Mouse (Mus musculus): ENCODE data around the gene Pa2g4. TPM values are rescaled to one million over a fixed set of nuclear protein-coding genes. Genes with fewer than 3 reads are reported as not detected.

The Pa2g4 gene
- polyA plus RNA-seq, 1 experiment from 2014 or later = 129 TPM

DNA sequence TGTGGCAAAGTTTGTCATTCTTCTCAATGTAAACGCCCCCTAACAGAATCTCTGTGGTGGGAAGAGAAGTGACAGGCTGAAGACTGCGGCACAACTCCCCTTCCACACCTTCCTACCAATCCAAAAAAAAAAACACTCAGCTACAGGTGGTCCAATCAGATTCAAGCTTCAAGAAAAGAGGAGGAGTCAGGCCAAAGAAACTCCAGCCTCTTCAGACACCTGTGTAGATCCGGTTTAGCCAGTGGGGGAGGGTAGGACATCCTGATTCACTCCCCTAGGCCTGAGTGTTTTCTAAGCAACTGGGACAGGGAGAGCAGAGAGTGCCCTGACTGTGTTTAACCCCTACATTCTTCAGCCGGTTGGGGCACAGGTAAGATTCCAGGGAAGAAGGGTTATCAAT lies 18.6 kb upstream of the Pa2g4 start:
- Histone ChIP-seq H3K4me2 (replicated peaks) (no peak overlapping the region), H3K4me3 (replicated peaks; ENCODE audit: low read length) (no peak overlapping the region), H3K9ac (no peak overlapping the region), H3K27ac (no peak overlapping the region), H3K4me1 (replicated peaks; ENCODE audit: control insufficient read depth, insufficient read depth, low read length) (peaks cover 3% of the 10 kb centered on the region; the same call in 1 of the 2 replicates), H3K27me3 (ENCODE audit: control insufficient read depth, insufficient read depth, low read length) (peaks cover 42% of the 10 kb centered on the region), H3K36me3 (replicated peaks; ENCODE audit: control insufficient read depth, insufficient read depth) (no peaks in the 10 kb centered on the region), H3K9me3 (ENCODE audit: control insufficient read depth, low read length) (no peaks in the 10 kb centered on the region)
- WGBS = 9% methylated on average over 4 of the region's 4 CpGs
- ATAC-seq (ENCODE audit: low FRiP score) (no peak), DNase-seq (ENCODE audit: low spot score) (no peak)

- Histone ChIP-seq H3K27ac (no peak overlapping the region), H3K36me3 (replicated peaks; ENCODE audit: control insufficient read depth, insufficient read depth) (no peaks in the 10 kb centered on the region), H3K4me2 (replicated peaks) (no peak overlapping the region), H3K4me1 (replicated peaks; ENCODE audit: control insufficient read depth, insufficient read depth, low read length) (no peaks in the 10 kb centered on the region), H3K4me3 (replicated peaks; ENCODE audit: low read length) (no peak overlapping the region), H3K27me3 (ENCODE audit: control insufficient read depth, insufficient read depth, low read length) (peaks cover 35% of the 10 kb centered on the region), H3K9ac (no peak overlapping the region), H3K9me3 (ENCODE audit: control insufficient read depth, low read length) (no peaks in the 10 kb centered on the region)
- no peak for DNase-seq (ENCODE audit: low spot score)
- ATAC-seq (ENCODE audit: low FRiP score) = no peak
- 21% methylated on average over 7 of the region's 7 CpGs for WGBS
Observed at GRCm38 (mm10) chr10:128583644-128584043, 17.9 kb upstream of the Pa2g4 start.

DNA sequence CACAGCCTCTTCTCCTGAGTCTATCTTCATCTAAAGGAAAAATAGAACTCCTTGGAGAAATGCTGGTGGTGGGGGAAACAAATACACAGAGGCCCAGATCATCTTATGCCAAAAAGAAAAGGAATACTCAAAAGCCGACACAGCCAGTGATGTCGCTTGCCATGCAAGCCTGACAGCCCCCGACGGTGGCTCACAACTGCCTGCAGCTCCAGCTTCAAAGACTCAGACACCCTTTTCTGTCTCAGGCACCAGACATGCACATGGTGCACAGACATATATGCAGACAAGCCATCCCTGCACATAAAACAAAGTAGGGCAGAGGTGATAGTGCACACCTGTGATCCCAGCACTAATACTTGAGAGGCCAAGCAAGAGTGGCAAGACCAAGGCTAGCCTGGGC lies 13.9 kb upstream of the Pa2g4 start:
- H3K9me3 ChIP-seq (ENCODE audit: control insufficient read depth, low read length) = no peaks in the 10 kb centered on the region
- H3K9ac ChIP-seq = no peak overlapping the region

GRCm38 (mm10) chr10:128579298-128579697 lies 13.5 kb upstream of the Pa2g4 start:
- ATAC-seq (ENCODE audit: low FRiP score) (no peak), DNase-seq (ENCODE audit: low spot score) (no peak)
- H3K9me3 ChIP-seq (ENCODE audit: control insufficient read depth, low read length) = no peaks in the 10 kb centered on the region
- no peak overlapping the region for H3K4me2 ChIP-seq (replicated peaks)
- peaks cover 1% of the 10 kb centered on the region; the same call in 1 of the 2 replicates for H3K27me3 ChIP-seq (ENCODE audit: control insufficient read depth, insufficient read depth, low read length)
- no peaks in the 10 kb centered on the region for H3K36me3 ChIP-seq (replicated peaks; ENCODE audit: control insufficient read depth, insufficient read depth)
- no peak overlapping the region for H3K27ac ChIP-seq
- H3K9ac ChIP-seq = no peak overlapping the region
- no peak overlapping the region for H3K4me3 ChIP-seq (replicated peaks; ENCODE audit: low read length)
- WGBS = 95% methylated on average over 3 of the region's 3 CpGs
- H3K4me1 ChIP-seq (replicated peaks; ENCODE audit: control insufficient read depth, insufficient read depth, low read length) = no peaks in the 10 kb centered on the region

More for the DNA sequence above, 13.9 kb upstream of the Pa2g4 start:
- H3K27ac ChIP-seq = no peak overlapping the region
- WGBS = 88% methylated on average over 4 of the region's 4 CpGs
- no peaks in the 10 kb centered on the region for H3K4me1 ChIP-seq (replicated peaks; ENCODE audit: control insufficient read depth, insufficient read depth, low read length)
- DNase-seq (ENCODE audit: low spot score) (no peak), ATAC-seq (ENCODE audit: low FRiP score) (no peak)
- no peak overlapping the region for H3K4me2 ChIP-seq (replicated peaks)
- H3K27me3 ChIP-seq (ENCODE audit: control insufficient read depth, insufficient read depth, low read length) = peaks cover 4% of the 10 kb centered on the region
- no peaks in the 10 kb centered on the region for H3K36me3 ChIP-seq (replicated peaks; ENCODE audit: control insufficient read depth, insufficient read depth)
- no peak overlapping the region for H3K4me3 ChIP-seq (replicated peaks; ENCODE audit: low read length)

DNA sequence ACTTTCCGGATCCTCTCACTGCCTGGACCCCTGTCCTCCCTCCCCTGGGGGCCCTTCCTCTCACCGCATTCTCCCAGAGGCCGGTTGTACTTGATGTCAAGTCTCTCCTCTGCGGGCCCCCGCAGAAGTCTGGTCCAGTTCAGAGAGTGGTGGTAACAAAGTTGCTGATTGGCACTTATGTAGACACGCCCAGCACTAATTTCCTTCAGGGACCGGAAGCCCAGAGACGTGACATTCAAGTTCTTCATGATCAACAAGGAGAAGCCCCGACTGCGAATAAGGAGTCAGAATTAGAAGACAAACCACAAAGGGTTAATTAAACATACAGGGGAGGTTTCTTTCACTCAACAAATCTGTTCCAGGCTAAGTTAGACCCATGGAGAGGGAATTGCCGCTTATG lies 12.5 kb upstream of the Pa2g4 start:
- Histone ChIP-seq H3K4me3 (replicated peaks; ENCODE audit: low read length) (no peak overlapping the region), H3K9ac (no peak overlapping the region), H3K4me2 (replicated peaks) (no peak overlapping the region), H3K9me3 (ENCODE audit: control insufficient read depth, low read length) (no peaks in the 10 kb centered on the region), H3K27ac (no peak overlapping the region), H3K4me1 (replicated peaks; ENCODE audit: control insufficient read depth, insufficient read depth, low read length) (no peaks in the 10 kb centered on the region), H3K27me3 (ENCODE audit: control insufficient read depth, insufficient read depth, low read length) (no peaks in the 10 kb centered on the region), H3K36me3 (replicated peaks; ENCODE audit: control insufficient read depth, insufficient read depth) (no peaks in the 10 kb centered on the region)
- WGBS = 78% methylated on average over 11 of the region's 11 CpGs
- DNase-seq (ENCODE audit: low spot score) (no peak), ATAC-seq (ENCODE audit: low FRiP score) (no peak)

- H3K4me3 ChIP-seq (replicated peaks; ENCODE audit: low read length) = no peak overlapping the region
- no peaks in the 10 kb centered on the region for H3K36me3 ChIP-seq (replicated peaks; ENCODE audit: control insufficient read depth, insufficient read depth)
- no peak for ATAC-seq (ENCODE audit: low FRiP score)
- no peak overlapping the region for H3K9ac ChIP-seq
- no peaks in the 10 kb centered on the region for H3K4me1 ChIP-seq (replicated peaks; ENCODE audit: control insufficient read depth, insufficient read depth, low read length)
- H3K4me2 ChIP-seq (replicated peaks) = no peak overlapping the region
- 96% methylated on average over 2 of the region's 2 CpGs for WGBS
- H3K27ac ChIP-seq = no peak overlapping the region
- H3K9me3 ChIP-seq (ENCODE audit: control insufficient read depth, low read length) = no peaks in the 10 kb centered on the region
- DNase-seq (ENCODE audit: low spot score) = no peak
- H3K27me3 ChIP-seq (ENCODE audit: control insufficient read depth, insufficient read depth, low read length) = no peaks in the 10 kb centered on the region
Observed at GRCm38 (mm10) chr10:128575063-128575462, 9.3 kb upstream of the Pa2g4 start.

DNA sequence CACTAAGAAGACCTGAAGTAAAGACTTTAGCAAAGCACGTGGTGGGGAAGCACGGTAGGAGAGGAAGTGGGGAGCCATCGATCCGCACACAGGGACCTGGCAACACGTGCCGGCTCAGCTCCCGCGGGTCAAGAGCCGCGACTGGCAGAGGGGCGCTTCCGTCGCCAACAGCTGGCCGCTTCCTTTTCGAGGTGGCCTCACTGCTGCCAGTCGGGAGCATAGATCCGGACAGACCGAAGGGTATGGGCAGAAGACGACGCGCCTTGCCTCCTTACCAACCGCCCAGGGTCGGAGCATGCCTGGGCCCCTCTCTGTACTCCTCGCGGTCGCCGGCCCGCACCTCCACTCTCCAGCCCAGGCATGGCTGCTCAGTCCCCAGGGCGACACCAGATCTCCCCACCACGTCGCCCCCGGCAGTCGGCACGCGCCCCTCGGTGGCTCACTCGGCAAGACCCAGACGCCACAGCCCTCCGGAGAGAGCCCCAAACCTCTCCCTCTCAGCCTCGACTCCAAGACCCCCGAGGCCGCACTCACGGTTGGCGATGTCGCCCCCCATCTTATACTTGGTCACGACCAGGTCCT lies 490 bp downstream of the Pa2g4 start:
- Histone ChIP-seq H3K9me3 (ENCODE audit: control insufficient read depth, low read length) (no peaks in the 10 kb centered on the region), H3K4me1 (replicated peaks; ENCODE audit: control insufficient read depth, insufficient read depth, low read length) (peaks cover 13% of the 10 kb centered on the region), H3K27me3 (ENCODE audit: control insufficient read depth, insufficient read depth, low read length) (no peaks in the 10 kb centered on the region), H3K4me2 (replicated peaks) (peak overlapping the region; percentile 88), H3K4me3 (replicated peaks; ENCODE audit: low read length) (peak overlapping the region; percentile 75), H3K9ac (peak overlapping the region; percentile 81), H3K36me3 (replicated peaks; ENCODE audit: control insufficient read depth, insufficient read depth) (peaks cover 30% of the 10 kb centered on the region), H3K27ac (peak overlapping the region; percentile 83)
- ATAC-seq (ENCODE audit: low FRiP score) (no peak; the same call in 1 of the 2 replicates), DNase-seq (ENCODE audit: low spot score) (no peak)
- WGBS = under 1% methylated on average over 46 of the region's 46 CpGs

DNA sequence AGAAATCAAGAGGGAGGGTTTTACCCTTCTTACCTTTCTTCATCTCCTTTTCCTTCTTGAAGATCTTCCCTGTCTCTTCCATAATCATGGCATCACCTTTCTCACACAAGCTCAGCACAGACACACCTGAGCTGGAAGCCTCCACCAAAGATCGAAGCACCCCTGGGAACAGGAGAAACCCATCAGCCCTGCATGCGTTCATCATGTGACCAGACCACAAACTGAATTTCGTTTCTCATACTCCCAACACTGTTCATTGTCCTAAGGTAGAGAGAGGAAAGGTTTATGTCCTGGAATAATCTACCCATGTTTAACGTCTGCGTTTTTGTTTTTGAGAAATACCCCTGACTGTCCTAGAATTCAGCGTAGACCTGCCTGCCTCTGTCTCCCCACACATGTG lies 2.2 kb downstream of the Pa2g4 start:
- Histone ChIP-seq H3K4me2 (replicated peaks) (0 out of 2 replicates have a peak overlapping the region, but pooled peaks have one; percentile 88), H3K9ac (no peak overlapping the region), H3K4me3 (replicated peaks; ENCODE audit: low read length) (no peak overlapping the region), H3K27me3 (ENCODE audit: control insufficient read depth, insufficient read depth, low read length) (no peaks in the 10 kb centered on the region), H3K9me3 (ENCODE audit: control insufficient read depth, low read length) (no peaks in the 10 kb centered on the region), H3K27ac (no peak overlapping the region), H3K36me3 (replicated peaks; ENCODE audit: control insufficient read depth, insufficient read depth) (peaks cover 48% of the 10 kb centered on the region), H3K4me1 (replicated peaks; ENCODE audit: control insufficient read depth, insufficient read depth, low read length) (peaks cover 13% of the 10 kb centered on the region)
- WGBS = 90% methylated on average over 6 of the region's 6 CpGs
- DNase-seq (ENCODE audit: low spot score) (no peak), ATAC-seq (ENCODE audit: low FRiP score) (no peak)

DNA sequence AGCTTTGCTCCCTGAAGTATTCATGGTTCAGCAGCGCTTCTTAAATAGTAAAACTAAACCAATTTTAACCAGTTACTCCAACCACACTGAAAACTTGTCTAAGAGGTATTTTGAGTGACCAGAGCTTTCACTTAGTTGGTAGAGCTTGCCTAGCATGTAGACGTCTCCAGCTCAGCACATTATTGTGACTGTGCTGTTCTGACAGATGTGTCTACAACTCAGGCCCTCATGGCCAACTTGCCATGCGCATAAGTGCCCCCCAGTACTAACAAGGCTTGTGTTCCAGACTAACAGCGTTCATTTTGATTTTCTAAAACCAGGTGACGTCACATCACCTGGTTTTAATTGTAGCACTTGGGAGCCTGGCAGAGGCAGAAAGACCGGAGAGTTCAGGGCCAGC lies 8.8 kb downstream of the Pa2g4 start:
- Histone ChIP-seq H3K4me2 (replicated peaks) (no peak overlapping the region), H3K27ac (no peak overlapping the region), H3K4me1 (replicated peaks; ENCODE audit: control insufficient read depth, insufficient read depth, low read length) (no peaks in the 10 kb centered on the region), H3K9ac (no peak overlapping the region), H3K36me3 (replicated peaks; ENCODE audit: control insufficient read depth, insufficient read depth) (peaks cover 51% of the 10 kb centered on the region), H3K9me3 (ENCODE audit: control insufficient read depth, low read length) (no peaks in the 10 kb centered on the region), H3K4me3 (replicated peaks; ENCODE audit: low read length) (no peak overlapping the region), H3K27me3 (ENCODE audit: control insufficient read depth, insufficient read depth, low read length) (no peaks in the 10 kb centered on the region)
- DNase-seq (ENCODE audit: low spot score) (no peak), ATAC-seq (ENCODE audit: low FRiP score) (no peak)
- WGBS = 89% methylated on average over 6 of the region's 6 CpGs

- Histone ChIP-seq H3K9me3 (ENCODE audit: control insufficient read depth, low read length) (no peaks in the 10 kb centered on the region), H3K27ac (no peak overlapping the region), H3K4me1 (replicated peaks; ENCODE audit: control insufficient read depth, insufficient read depth, low read length) (no peaks in the 10 kb centered on the region), H3K9ac (no peak overlapping the region), H3K4me2 (replicated peaks) (no peak overlapping the region), H3K36me3 (replicated peaks; ENCODE audit: control insufficient read depth, insufficient read depth) (peaks cover 45% of the 10 kb centered on the region), H3K27me3 (ENCODE audit: control insufficient read depth, insufficient read depth, low read length) (no peaks in the 10 kb centered on the region), H3K4me3 (replicated peaks; ENCODE audit: low read length) (no peak overlapping the region)
- DNase-seq (ENCODE audit: low spot score) = no peak
- no peak for ATAC-seq (ENCODE audit: low FRiP score)
Observed at GRCm38 (mm10) chr10:128556286-128556685, 9.5 kb downstream of the Pa2g4 start.

Data from hindbrain, embryonic 14.5 days (tissue).